Mouse (Mus musculus) left cerebral cortex, postnatal 14 days (tissue): ENCODE results near the gene Tmod2. TPM values are rescaled to one million over a fixed set of nuclear protein-coding genes. Genes with fewer than 3 reads are reported as not detected.
A peak's percentile ranks its signal among the peaks of the same experiment; 100 is the strongest.
"Not testable (repeated sequence)": the region's sequence is repeated elsewhere in the genome, so short reads cannot be mapped to it uniquely, and the experiment has no call there.

Experiments used
- DNase-seq, 2 experiments: peaks; one replicate each; pipeline ENCODE4 v3.0.0; 2021 to 2022; ENCODE audit warnings: low spot score in 2 of 2, mixed read lengths in 1 of 2
- intact Hi-C: fragments of 180-260 bp; cut with DNase I; formaldehyde crosslinking; loops from one replicate; pipeline ENCODE4 v1.15.1; 2025
- total RNA-seq, 2 experiments: library from RNA; stranded (reverse); gene quantifications; 2 replicates each; pipeline ENCODE4 v1.2.3; 2021

Gene Tmod2
- total RNA-seq, 2 experiments from 2014 or later = 436 to 438 TPM

DNA sequence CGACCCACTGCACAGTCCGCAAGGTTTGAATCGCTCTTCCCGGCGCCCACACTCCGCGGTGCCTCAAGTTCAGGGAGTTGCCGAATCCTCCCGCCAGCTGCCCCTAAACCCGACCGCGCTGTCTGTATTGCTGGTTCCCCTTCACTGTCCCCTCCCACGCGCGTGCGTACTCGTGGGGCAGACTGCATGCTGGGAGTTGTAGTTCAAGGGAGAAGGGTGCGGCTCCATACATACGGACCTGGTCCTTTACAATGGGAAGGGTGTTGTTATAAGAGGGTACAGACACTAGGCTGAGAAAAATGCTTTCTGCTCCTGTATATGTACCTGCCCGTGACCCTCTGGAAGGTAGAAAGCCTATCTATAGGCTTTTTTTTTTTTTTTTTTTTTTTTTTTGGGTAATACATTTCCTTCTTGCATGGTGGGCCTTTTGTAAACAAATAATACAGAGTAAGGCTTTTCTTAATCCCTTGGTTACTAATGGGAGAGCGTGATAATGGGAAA lies 51.6 kb downstream of the Tmod2 start, which contains the start of gene Tmod3:
Tmod3 (minus strand) TSS at position 146 of the 501 bp plus-strand sequence.
- intact Hi-C loops = no loop called here
- DNase-seq = peak; percentile 90 to 94

- intact Hi-C loops = no loop called here
- DNase-seq = no peak
Observed at GRCm38 (mm10) chr9:75558812-75559511, 52.2 kb downstream of the Tmod2 start.

DNA sequence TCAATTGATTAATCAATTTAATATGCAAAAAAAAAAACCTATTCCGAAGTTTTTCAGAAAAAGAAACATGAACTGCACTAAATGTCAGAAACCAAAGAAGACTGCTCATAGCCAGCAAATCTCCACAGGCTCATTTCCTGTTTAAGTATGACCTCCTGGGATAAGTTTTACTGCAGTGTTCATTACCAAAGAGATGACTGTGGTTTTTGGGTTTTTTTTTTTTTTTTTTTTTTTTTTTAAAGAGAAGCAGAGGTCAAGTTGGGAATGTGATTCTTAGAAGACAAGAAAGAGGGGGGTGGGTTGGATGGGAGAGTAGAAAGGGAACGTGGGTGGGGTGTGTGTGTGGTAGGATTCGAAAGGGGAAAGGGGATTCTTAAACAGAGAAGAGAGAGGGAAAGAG lies 52.8 kb downstream of the Tmod2 start:
- no peak for DNase-seq
- intact Hi-C loops = no loop called here

DNA sequence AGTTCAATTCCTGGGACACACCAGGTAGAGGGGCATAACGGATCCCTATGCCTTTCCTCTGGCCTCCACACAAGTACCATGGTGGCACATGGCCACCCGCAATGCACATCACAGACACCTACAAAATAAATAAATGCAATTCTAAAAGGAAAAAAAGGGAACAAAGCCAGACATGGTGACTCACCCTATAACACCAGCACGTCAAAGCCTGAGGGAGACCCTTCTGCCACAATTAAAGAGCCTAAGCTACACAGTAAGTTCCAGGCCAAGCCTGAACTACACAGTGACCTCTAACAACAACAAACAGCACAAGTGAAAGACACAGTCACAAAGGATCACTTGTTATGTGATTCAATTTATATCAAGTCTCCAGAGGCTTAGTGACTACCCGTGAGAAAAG lies 57.4 kb downstream of the Tmod2 start:
- no peak for DNase-seq
- intact Hi-C loops = no loop called here

DNA sequence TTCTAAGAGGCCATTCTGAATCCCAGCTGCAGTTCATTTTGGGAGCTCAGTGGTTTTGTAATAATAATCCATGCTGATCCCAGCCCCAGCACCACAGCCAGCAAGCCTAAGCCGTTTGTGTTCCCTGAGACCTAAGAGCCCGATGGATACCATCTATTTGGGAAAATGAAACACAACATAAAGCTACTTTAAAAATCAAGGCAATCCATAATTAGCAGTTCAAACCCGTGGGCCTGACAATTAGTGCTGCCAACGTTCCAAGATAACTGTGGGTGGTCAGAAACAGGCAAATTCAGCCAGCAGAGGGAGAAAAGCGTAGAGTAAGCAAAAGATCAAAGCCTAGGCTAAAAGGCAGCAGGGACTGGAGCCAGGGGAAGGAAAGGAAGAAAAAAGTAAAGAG lies 59.8 kb downstream of the Tmod2 start:
- DNase-seq = no peak
- intact Hi-C loops = no loop called here

- no peak for DNase-seq
- intact Hi-C loops = no loop called here
Observed at GRCm38 (mm10) chr9:75549010-75549409, 62.1 kb downstream of the Tmod2 start.

DNA sequence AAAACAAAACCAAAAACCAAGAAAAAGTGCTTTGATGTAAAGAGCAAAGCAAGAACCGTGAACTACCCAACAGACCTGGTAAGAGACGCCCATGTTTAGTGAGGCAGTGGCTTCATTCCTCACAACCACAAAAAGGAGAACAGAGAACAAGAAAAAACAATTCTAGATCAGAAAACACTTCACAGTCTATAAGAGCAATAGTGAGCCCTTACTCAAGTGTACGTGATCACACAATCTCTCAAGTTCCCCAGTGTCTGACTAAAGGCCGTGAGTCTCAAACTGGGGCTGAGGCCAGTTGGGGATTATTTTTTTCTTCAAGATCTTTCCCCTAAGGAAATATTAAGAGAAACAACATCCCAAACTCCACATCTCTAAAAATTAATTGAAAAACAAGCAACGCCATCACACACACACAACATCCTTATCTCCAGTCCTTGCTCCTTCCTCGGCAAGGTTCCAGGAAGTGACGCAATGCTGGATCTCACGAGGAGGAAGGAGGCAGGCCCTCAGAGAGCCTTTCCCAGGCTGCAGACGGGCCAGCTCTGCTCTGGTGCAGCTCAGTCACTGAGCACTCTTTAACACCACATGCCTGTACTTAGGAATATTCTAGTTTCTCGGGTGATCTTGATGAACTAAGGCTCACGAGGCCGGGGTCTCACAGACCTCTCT lies 64.1 kb downstream of the Tmod2 start:
- intact Hi-C loops = no loop called here

GRCm38 (mm10) chr9:75545514-75545913 lies 65.6 kb downstream of the Tmod2 start:
- DNase-seq = no peak
- intact Hi-C loops = no loop called here

More for the DNA sequence above, 64.1 kb downstream of the Tmod2 start:
- no peak for DNase-seq

- DNase-seq = no peak
- intact Hi-C loops = no loop called here
Observed at GRCm38 (mm10) chr9:75541497-75541896, 69.6 kb downstream of the Tmod2 start.

- intact Hi-C loops = no loop called here
- no peak for DNase-seq
Observed at GRCm38 (mm10) chr9:75536422-75536821, 74.7 kb downstream of the Tmod2 start.

GRCm38 (mm10) chr9:75534431-75534962 lies 76.6 kb downstream of the Tmod2 start:
- intact Hi-C loops = no loop called here
- no peak for DNase-seq

GRCm38 (mm10) chr9:75532989-75533388 lies 78.1 kb downstream of the Tmod2 start:
- DNase-seq, intact Hi-C loops: not testable (repeated sequence)

DNA sequence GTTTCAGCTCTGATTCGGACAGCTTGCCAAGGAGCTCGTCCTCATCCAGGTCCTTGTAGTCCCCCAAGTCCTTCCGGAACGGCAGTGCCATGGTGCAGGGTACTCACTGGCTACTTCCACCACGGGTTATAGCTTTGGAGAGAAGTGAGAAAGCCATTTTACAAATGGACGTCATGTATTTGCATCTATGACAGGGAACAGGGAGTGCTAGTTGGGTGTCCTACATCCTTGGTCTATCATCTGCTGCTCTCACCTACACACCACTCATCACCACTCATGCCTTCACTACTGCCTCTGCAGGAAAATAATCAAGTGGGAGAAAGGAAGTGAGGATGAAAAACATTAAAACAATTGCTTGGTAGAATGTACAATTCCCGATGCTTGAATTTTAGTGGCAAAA lies 78.7 kb downstream of the Tmod2 start:
- intact Hi-C loops = no loop called here
- DNase-seq = no peak

DNA sequence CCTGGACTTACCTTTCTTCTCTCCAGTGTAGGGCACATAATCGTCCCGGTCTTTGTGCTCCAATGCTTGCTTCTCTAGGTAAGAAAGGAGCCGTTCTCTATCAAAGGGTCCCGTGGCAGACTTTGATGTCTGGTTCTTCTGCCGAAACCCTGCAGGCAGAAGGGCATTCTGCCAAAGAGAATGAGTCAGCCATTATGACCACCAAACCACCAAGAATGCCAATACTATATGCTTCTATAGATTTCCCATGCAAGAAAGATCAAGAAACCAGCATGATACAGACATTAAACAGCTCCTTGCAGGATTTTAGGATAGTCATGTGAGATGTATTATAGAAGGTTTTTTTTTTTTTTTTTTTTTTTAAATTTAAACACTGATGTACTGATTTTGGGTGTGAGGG lies 81.8 kb downstream of the Tmod2 start:
- no peak for DNase-seq
- intact Hi-C loops = no loop called here

DNA sequence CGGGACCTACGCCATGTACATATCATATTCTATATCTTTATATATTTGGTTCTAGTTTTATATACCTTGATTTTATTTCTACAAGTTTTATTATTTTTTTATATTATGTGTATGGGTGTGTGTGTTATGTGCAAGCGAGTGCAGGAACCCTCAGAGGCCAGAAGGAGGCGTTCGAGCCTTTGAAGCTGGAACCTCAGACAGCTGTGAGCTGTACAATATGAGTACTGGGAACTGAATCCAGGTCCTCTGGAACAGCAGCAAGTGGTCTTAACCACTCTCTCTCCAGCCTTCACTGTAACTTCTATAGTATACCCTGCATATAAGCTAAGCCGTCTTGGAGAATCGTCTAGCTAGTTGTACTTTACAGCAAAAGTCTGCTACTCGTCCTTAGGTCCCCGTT lies 83.0 kb downstream of the Tmod2 start:
- no peak for DNase-seq
- intact Hi-C loops = no loop called here

- DNase-seq = peak in 1 of 2 experiments; percentile 58
- intact Hi-C loops = no loop called here
Observed at GRCm38 (mm10) chr9:75527368-75528059, 83.6 kb downstream of the Tmod2 start.

GRCm38 (mm10) chr9:75523646-75524045 lies 87.5 kb downstream of the Tmod2 start:
- intact Hi-C loops = loop anchor here (2.0 kb wide), 1 partner anchor 59 kb away; no protein-coding TSS in a partner anchor
- DNase-seq = peak; percentile 28 to 34

GRCm38 (mm10) chr9:75522217-75522616 lies 88.9 kb downstream of the Tmod2 start:
- DNase-seq = no peak
- intact Hi-C loops = loop anchor here (2.0 kb wide), 1 partner anchor 61 kb away; no protein-coding TSS in a partner anchor

- peak; percentile 41 to 67 for DNase-seq
- intact Hi-C loops = loop anchor here (2.0 kb wide), 1 partner anchor 61 kb away; no protein-coding TSS in a partner anchor
Observed at GRCm38 (mm10) chr9:75521788-75522187, 89.3 kb downstream of the Tmod2 start.

GRCm38 (mm10) chr9:75520940-75521339 lies 90.2 kb downstream of the Tmod2 start:
- no peak for DNase-seq
- intact Hi-C loops = no loop called here
